Mouse (Mus musculus): Measurements from ENCODE around the gene Fbxo17. TPM values are rescaled to one million over a fixed set of nuclear protein-coding genes. Genes with fewer than 3 reads are reported as not detected.

The Fbxo17 gene
- polyA plus RNA-seq (2021; fragmentation: Nextera tagmentation): 2.4 and 2.6 TPM in 2 replicates
- long read RNA-seq, experiment 1, partial matches to known transcripts: 0 of 5 reads
- long read RNA-seq, experiment 1, other reads (novel, unspliced or antisense): 0 of 5 reads
- long read RNA-seq, experiment 2, transcript Fbxo17-203 (7 exons, 1,563 nt): major isoform, 7 of 14 reads
- long read RNA-seq, experiment 2, partial matches to known transcripts: 3 of 14 reads
- long read RNA-seq, experiment 2, other reads (novel, unspliced or antisense): 0 of 14 reads

GRCm38 (mm10) chr7:28716590-28717281, at the start of gene Fbxo17:
TSS of gene Fbxo17 (plus strand) at chr7:28716804.

GRCm38 (mm10) chr7:28692545-28693320, 23.9 kb upstream of the Fbxo17 start, which contains the start of gene Fbxo27:
TSS of gene Fbxo27 (plus strand) at chr7:28692849.

GRCm38 (mm10) chr7:28741709-28742438, 25.3 kb downstream of the Fbxo17 start, which contains the start of the genes Mrps12 and Sars2:
TSS of gene Mrps12 (minus strand) at chr7:28741820.
TSS of gene Sars2 (plus strand) at chr7:28741992.

GRCm38 (mm10) chr7:28756079-28756478, 39.5 kb downstream of the Fbxo17 start, which contains the start of gene Ccer2:
TSS of gene Ccer2 (plus strand) at chr7:28756174.

GRCm38 (mm10) chr7:28766173-28766879, 49.7 kb downstream of the Fbxo17 start, which contains the start of gene Sirt2:
TSS of gene Sirt2 (plus strand) at chr7:28766735.

GRCm38 (mm10) chr7:28767462-28767965, 50.9 kb downstream of the Fbxo17 start, which contains the start of gene Nfkbib:
TSS of gene Nfkbib (minus strand) at chr7:28767512.

Other genes starting within 250 kb of the Fbxo17 start
- gene Ifnl2, start 206.3 kb upstream of the Fbxo17 start, polyA plus RNA-seq (2021; fragmentation: Nextera tagmentation): not detected in 2 replicates
- gene Ifnl3, start 194.0 kb upstream of the Fbxo17 start, polyA plus RNA-seq (2021; fragmentation: Nextera tagmentation): not detected in 2 replicates
- not detected in 2 replicates for gene Sycn, start 175.9 kb upstream of the Fbxo17 start, polyA plus RNA-seq (2021; fragmentation: Nextera tagmentation)
- not detected in 2 replicates for gene Nccrp1, start 169.6 kb upstream of the Fbxo17 start, polyA plus RNA-seq (2021; fragmentation: Nextera tagmentation)
- gene Samd4b, start 118.7 kb upstream of the Fbxo17 start, polyA plus RNA-seq (2021; fragmentation: Nextera tagmentation): 9.2 and 10.0 TPM in 2 replicates
- gene Pak4, start 118.6 kb upstream of the Fbxo17 start, polyA plus RNA-seq (2021; fragmentation: Nextera tagmentation): 6.1 and 6.2 TPM in 2 replicates
- 1.0 and 1.2 TPM in 2 replicates for gene Acp7, start 85.5 kb upstream of the Fbxo17 start, polyA plus RNA-seq (2021; fragmentation: Nextera tagmentation)
- 11.9 and 13.0 TPM in 2 replicates for gene Fbxo27, start 24.0 kb upstream of the Fbxo17 start, polyA plus RNA-seq (2021; fragmentation: Nextera tagmentation)
- 263 and 268 TPM in 2 replicates for gene Mrps12, start 25.0 kb downstream of the Fbxo17 start, polyA plus RNA-seq (2021; fragmentation: Nextera tagmentation)
- 11.6 and 13.2 TPM in 2 replicates for gene Sars2, start 25.2 kb downstream of the Fbxo17 start, polyA plus RNA-seq (2021; fragmentation: Nextera tagmentation)
- 0.69 and 1.0 TPM in 2 replicates for gene Ccer2, start 39.4 kb downstream of the Fbxo17 start, polyA plus RNA-seq (2021; fragmentation: Nextera tagmentation)
- 156 and 178 TPM in 2 replicates for gene Sirt2, start 49.9 kb downstream of the Fbxo17 start, polyA plus RNA-seq (2021; fragmentation: Nextera tagmentation)
- 53.0 and 54.7 TPM in 2 replicates for gene Nfkbib, start 50.7 kb downstream of the Fbxo17 start, polyA plus RNA-seq (2021; fragmentation: Nextera tagmentation)
- 2.7 and 3.0 TPM in 2 replicates for gene Rinl, start 72.2 kb downstream of the Fbxo17 start, polyA plus RNA-seq (2021; fragmentation: Nextera tagmentation)
- gene Hnrnpl, start 91.7 kb downstream of the Fbxo17 start, polyA plus RNA-seq (2021; fragmentation: Nextera tagmentation): 59.9 and 81.2 TPM in 2 replicates
- 166 and 175 TPM in 2 replicates for gene Ech1, start 108.4 kb downstream of the Fbxo17 start, polyA plus RNA-seq (2021; fragmentation: Nextera tagmentation)
- 0.19 and 0.28 TPM in 2 replicates for gene Lgals4, start 117.0 kb downstream of the Fbxo17 start, polyA plus RNA-seq (2021; fragmentation: Nextera tagmentation)
- 0.39 TPM in 1 of 2 replicates, not detected in the other for gene Lgals7, start 147.0 kb downstream of the Fbxo17 start, polyA plus RNA-seq (2021; fragmentation: Nextera tagmentation)
- 0.29 and 0.36 TPM in 2 replicates for gene Capn12, start 164.6 kb downstream of the Fbxo17 start, polyA plus RNA-seq (2021; fragmentation: Nextera tagmentation)
- 90.7 and 101 TPM in 2 replicates for gene Actn4, start 245.5 kb downstream of the Fbxo17 start, polyA plus RNA-seq (2021; fragmentation: Nextera tagmentation)